Mouse (Mus musculus): ENCODE measurements at regions not wholly inside any gene's neighbourhood (a gene's known extent, or its start where the extent isn't known, plus 50 kb on each side); places are given as distances from the start of the nearest gene placed in this dataset.

GRCm38 (mm10) chr12:51081809-51082208 is 266.1 kb upstream of the G2e3 start:
- TF ChIP-seq CTCF (IDR thresholded peaks at IDR 0.05; ENCODE audit: borderline replicate concordance, extremely low read depth, insufficient read depth, insufficient read length) (no peak), POLR2A (IDR thresholded peaks at IDR 0.05; ENCODE audit: borderline replicate concordance, extremely low read depth, insufficient read depth, insufficient read length, poor library complexity, severe bottlenecking) (no peak)

Data from brain, embryonic 14.5 days (tissue).